Mouse (Mus musculus) G1E (cell line): ENCODE results near the gene Eml3.

ENCODE experiments used
- CTCF ChIP-seq: IDR thresholded peaks from 2 replicates; pipeline ENCODE4 v1.5.1; 2012; ENCODE audit warnings: low read depth, low read length, inconsistent platforms, mixed read lengths
- GATA1 ChIP-seq: IDR thresholded peaks from 2 replicates; pipeline ENCODE4 v1.6.1; 2012; ENCODE audit warnings: borderline replicate concordance, low read length, inconsistent platforms, mixed read lengths
- TAL1 ChIP-seq: conservative IDR thresholded peaks from 2 replicates; pipeline ENCODE4 v1.6.1; 2012; ENCODE audit warnings: low read depth, low read length, inconsistent platforms, mixed read lengths

- TF ChIP-seq TAL1 (no peak), CTCF (no peak), GATA1 (no peak)
Observed at GRCm38 (mm10) chr19:8887585-8888463, 41.5 kb upstream of the Eml3 start.
